Mouse (Mus musculus) ES-Bruce4 (cell line): ENCODE measurements at regions not wholly inside any gene's neighbourhood (a gene's known extent, or its start where the extent isn't known, plus 50 kb on each side); places are given as distances from the start of the nearest gene placed in this dataset.

Experiments used
- H3K27ac ChIP-seq: 2 replicates; pipeline ENCODE4 v1.5.1; 2012; ENCODE audit warnings: low read length, inconsistent platforms; ENCODE audit not compliant: insufficient read depth
- H3K27me3 ChIP-seq: 2 replicates; pipeline ENCODE4 v1.6.1; 2012; ENCODE audit warnings: mild to moderate bottlenecking, low read length, inconsistent platforms; ENCODE audit not compliant: control insufficient read depth, poor library complexity, insufficient read depth, severe bottlenecking
- H3K36me3 ChIP-seq: 2 replicates; pipeline ENCODE4 v1.6.1; 2012; ENCODE audit warnings: inconsistent platforms, mild to moderate bottlenecking, low read length, moderate library complexity; ENCODE audit not compliant: control insufficient read depth, poor library complexity, insufficient read depth, severe bottlenecking
- H3K4me1 ChIP-seq: one replicate; pipeline ENCODE4 v1.8.1; 2011; ENCODE audit warnings: low read length; ENCODE audit not compliant: control insufficient read depth, insufficient read depth
- H3K4me3 ChIP-seq: 2 replicates; pipeline ENCODE4 v1.5.1; 2011; ENCODE audit warnings: low read depth, mild to moderate bottlenecking, low read length
- H3K9ac ChIP-seq: 2 replicates; pipeline ENCODE4 v1.6.1; 2012; ENCODE audit warnings: low read depth, mild to moderate bottlenecking, inconsistent platforms; ENCODE audit not compliant: poor library complexity, severe bottlenecking
- H3K9me3 ChIP-seq: replicated peaks from 2 replicates; pipeline ENCODE4 v1.6.1; 2012; ENCODE audit warnings: mild to moderate bottlenecking, low read length, inconsistent platforms; ENCODE audit not compliant: control insufficient read depth, poor library complexity, insufficient read depth, severe bottlenecking
- CTCF ChIP-seq: IDR thresholded peaks from one replicate; pipeline ENCODE4 v1.8.1; 2011; ENCODE audit warnings: low read depth, low read length
- EP300 ChIP-seq: IDR thresholded peaks from 2 replicates; pipeline ENCODE4 v1.6.1; 2011; ENCODE audit warnings: low read depth, low read length; ENCODE audit not compliant: insufficient read depth
- POLR2A ChIP-seq: IDR thresholded peaks from one replicate; pipeline ENCODE4 v1.8.1; 2011; ENCODE audit warnings: low read length; ENCODE audit not compliant: insufficient read depth

GRCm38 (mm10) chr1:193800998-193801397, 430.9 kb upstream of the Camk1g start:
- no peaks in the 10 kb centered on the region for H3K9me3 ChIP-seq
- no peak overlapping the region for H3K9ac ChIP-seq
- H3K27me3 ChIP-seq, result no peaks in the 10 kb centered on the region
- no peaks in the 10 kb centered on the region for H3K4me1 ChIP-seq
- TF ChIP-seq POLR2A (no peak), EP300 (no peak), CTCF (no peak)
- no peak overlapping the region for H3K27ac ChIP-seq
- H3K4me3 ChIP-seq, result no peak overlapping the region
- no peaks in the 10 kb centered on the region for H3K36me3 ChIP-seq

- H3K27ac ChIP-seq, result no peak overlapping the region
- no peaks in the 10 kb centered on the region for H3K4me1 ChIP-seq
- no peaks in the 10 kb centered on the region for H3K27me3 ChIP-seq
- TF ChIP-seq EP300, result no peak
- no peaks in the 10 kb centered on the region for H3K9me3 ChIP-seq
- H3K4me3 ChIP-seq, result no peak overlapping the region
- H3K9ac ChIP-seq, result no peak overlapping the region
- no peaks in the 10 kb centered on the region for H3K36me3 ChIP-seq
Measured at GRCm38 (mm10) chr1:193790579-193790978, 420.5 kb upstream of the Camk1g start.

GRCm38 (mm10) chr1:193788496-193788895, 418.4 kb upstream of the Camk1g start:
- Histone ChIP-seq H3K36me3 (no peaks in the 10 kb centered on the region), H3K27ac (no peak overlapping the region), H3K4me3 (no peak overlapping the region), H3K27me3 (no peaks in the 10 kb centered on the region), H3K9me3 (no peaks in the 10 kb centered on the region), H3K4me1 (no peaks in the 10 kb centered on the region), H3K9ac (no peak overlapping the region)
- TF ChIP-seq EP300 (no peak), CTCF (no peak), POLR2A (no peak)

- no peak overlapping the region for H3K4me3 ChIP-seq
- H3K4me1 ChIP-seq, result no peaks in the 10 kb centered on the region
- no peaks in the 10 kb centered on the region for H3K9me3 ChIP-seq
- H3K36me3 ChIP-seq, result no peaks in the 10 kb centered on the region
- no peak overlapping the region for H3K27ac ChIP-seq
- H3K27me3 ChIP-seq, result no peaks in the 10 kb centered on the region
- no peak overlapping the region for H3K9ac ChIP-seq
- TF ChIP-seq POLR2A (no peak), EP300 (no peak), CTCF (no peak)
Measured at GRCm38 (mm10) chr1:193787417-193787816, 417.3 kb upstream of the Camk1g start.

GRCm38 (mm10) chr1:193784966-193785365, 414.9 kb upstream of the Camk1g start:
- TF ChIP-seq CTCF, result no peak
- TF ChIP-seq POLR2A, result no peak
- TF ChIP-seq EP300, result no peak
- Histone ChIP-seq H3K9ac (no peak overlapping the region), H3K27me3 (no peaks in the 10 kb centered on the region), H3K4me3 (no peak overlapping the region), H3K27ac (no peak overlapping the region), H3K36me3 (no peaks in the 10 kb centered on the region), H3K9me3 (no peaks in the 10 kb centered on the region), H3K4me1 (no peaks in the 10 kb centered on the region)

- Histone ChIP-seq H3K36me3 (no peaks in the 10 kb centered on the region), H3K4me3 (no peak overlapping the region), H3K27ac (no peak overlapping the region), H3K27me3 (no peaks in the 10 kb centered on the region), H3K9me3 (no peaks in the 10 kb centered on the region), H3K4me1 (no peaks in the 10 kb centered on the region), H3K9ac (no peak overlapping the region)
- TF ChIP-seq CTCF, result no peak
- no peak for TF ChIP-seq EP300
- no peak for TF ChIP-seq POLR2A
Measured at GRCm38 (mm10) chr1:193784526-193784925, 414.4 kb upstream of the Camk1g start.
